ENCODE assay signal across 8 mouse cellular contexts in genomic region chr16:50528677-50529510, GRCm38 (mm10).
DNase-seq lines count a peak whose midpoint lies in the region; ATAC-seq and TF ChIP-seq lines count a peak whose summit lies in the region.

No protein-coding gene starts in this region.

- H3K9ac ChIP-seq in forebrain, embryonic 11.5 days (ENCODE audit: low read length) = peak overlapping the region; percentile 87
- peak overlapping the region; percentile 85 for H3K9ac ChIP-seq in heart, embryonic 16.5 days (ENCODE audit: low read length)
- no peak overlapping the region for H3K9ac ChIP-seq in liver, embryonic 14.5 days (replicated peaks)
- H3K9ac ChIP-seq in neural tube, embryonic 11.5 days (ENCODE audit: low read length) = peak overlapping the region; percentile 76
- H3K9ac ChIP-seq in stomach, postnatal 0 days (ENCODE audit: low read length) = peak overlapping the region; percentile 75

- DNase-seq in forebrain, embryonic 11.5 days (ENCODE audit: low spot score) = peak; percentile 86
- DNase-seq in kidney, postnatal 36 days = peak; percentile 79 to 84
- peak; percentile 7 to 20 (median 15) for DNase-seq in liver, embryonic 14.5 days (ENCODE audit: low read depth in 3 of 3, low spot score in 3 of 3)
- DNase-seq in neural tube, embryonic 11.5 days (ENCODE audit: low spot score) = peak; percentile 84
- peak; percentile 80 for DNase-seq in stomach, postnatal 0 days (ENCODE audit: low spot score)

- TF ChIP-seq EP300 in liver, embryonic 14.5 days (IDR thresholded peaks at IDR 0.05; ENCODE audit: low read depth) = no peak
- no peak for TF ChIP-seq EP300 in stomach, postnatal 0 days (optimal IDR thresholded peaks at IDR 0.05)

- no peak for TF ChIP-seq CTCF in liver, embryonic 14.5 days (IDR thresholded peaks at IDR 0.05; ENCODE audit: low read depth)
- TF ChIP-seq CTCF in stomach, postnatal 0 days (IDR thresholded peaks at IDR 0.05; ENCODE audit: low read depth) = no peak

- peak overlapping the region; percentile 76 for H3K4me2 ChIP-seq in forebrain, embryonic 11.5 days (ENCODE audit: low read depth, low read length, severe bottlenecking)
- peak overlapping the region; percentile 97 for H3K4me2 ChIP-seq in heart, embryonic 16.5 days (ENCODE audit: low read depth, low read length)
- peak overlapping the region; percentile 61 for H3K4me2 ChIP-seq in liver, embryonic 14.5 days (ENCODE audit: low read depth)
- peak overlapping the region; percentile 94 for H3K4me2 ChIP-seq in neural tube, embryonic 11.5 days (ENCODE audit: low read depth)
- H3K4me2 ChIP-seq in stomach, postnatal 0 days (replicated peaks; ENCODE audit: low read depth) = peak overlapping the region; percentile 92

- H3K4me1 ChIP-seq in brown adipose tissue, adult 24 weeks (ENCODE audit: control insufficient read depth, insufficient read depth, insufficient read length, low read length) = no peaks in the 10 kb centered on the region
- peaks cover 4% of the 10 kb centered on the region; the same call in 1 of the 2 replicates for H3K4me1 ChIP-seq in forebrain, embryonic 11.5 days (replicated peaks; ENCODE audit: control insufficient read depth, insufficient read depth, low read length)
- H3K4me1 ChIP-seq in heart, embryonic 16.5 days (ENCODE audit: control insufficient read depth, insufficient read depth, low read length) = peaks cover 8% of the 10 kb centered on the region
- no peaks in the 10 kb centered on the region; a peak in 1 of 4 replicates for H3K4me1 ChIP-seq in liver, embryonic 14.5 days (replicated peaks; ENCODE audit: control insufficient read depth in 2 of 2, insufficient read depth in 2 of 2, low read length in 1 of 2)
- H3K4me1 ChIP-seq in neural tube, embryonic 11.5 days (ENCODE audit: control insufficient read depth, insufficient read depth, low read length) = peaks cover 3% of the 10 kb centered on the region; the same call in 1 of the 2 replicates
- no peaks in the 10 kb centered on the region for H3K4me1 ChIP-seq in stomach, postnatal 0 days (replicated peaks; ENCODE audit: control insufficient read depth, insufficient read depth)

- no peaks in the 10 kb centered on the region for H3K36me3 ChIP-seq in forebrain, embryonic 11.5 days (ENCODE audit: control insufficient read depth, insufficient read depth, low read length)
- H3K36me3 ChIP-seq in heart, embryonic 16.5 days (ENCODE audit: control insufficient read depth, insufficient read depth) = no peaks in the 10 kb centered on the region
- no peaks in the 10 kb centered on the region for H3K36me3 ChIP-seq in liver, embryonic 14.5 days (replicated peaks; ENCODE audit: control insufficient read depth, insufficient read depth, low read depth)
- H3K36me3 ChIP-seq in neural tube, embryonic 11.5 days (ENCODE audit: control insufficient read depth, insufficient read depth, low read length) = no peaks in the 10 kb centered on the region
- H3K36me3 ChIP-seq in stomach, postnatal 0 days (ENCODE audit: control insufficient read depth, insufficient read depth, low read length) = no peaks in the 10 kb centered on the region

- WGBS in forebrain, embryonic 11.5 days = under 1% methylated on average over 75 of the region's 81 CpGs
- under 1% methylated on average over 81 of the region's 81 CpGs for WGBS in heart, embryonic 16.5 days
- under 1% methylated on average over 81 of the region's 81 CpGs for WGBS in liver, embryonic 14.5 days (ENCODE audit: insufficient replicate concordance)
- WGBS in neural tube, embryonic 11.5 days = under 1% methylated on average over 72 of the region's 81 CpGs
- 0% methylated on average over 68 of the region's 81 CpGs for WGBS in stomach, postnatal 0 days

- H3K4me3 ChIP-seq in brown adipose tissue, adult 24 weeks (ENCODE audit: insufficient read depth, low read depth, low read length) = peak overlapping the region; percentile 71
- peak overlapping the region; percentile 60 for H3K4me3 ChIP-seq in forebrain, embryonic 11.5 days (ENCODE audit: low read depth, low read length)
- peak overlapping the region; percentile 75 for H3K4me3 ChIP-seq in heart, embryonic 16.5 days (ENCODE audit: low read length)
- peak overlapping the region; percentile 56 to 58 for H3K4me3 ChIP-seq in liver, embryonic 14.5 days (ENCODE audit: insufficient read depth in 1 of 2, low read depth in 2 of 2, low read length in 2 of 2)
- peak overlapping the region; percentile 66 for H3K4me3 ChIP-seq in neural tube, embryonic 11.5 days (ENCODE audit: low read depth, low read length)
- peak overlapping the region; percentile 74 for H3K4me3 ChIP-seq in stomach, postnatal 0 days (ENCODE audit: low read depth, low read length)

- H3K9me3 ChIP-seq in forebrain, embryonic 11.5 days (ENCODE audit: control insufficient read depth, low read length) = no peaks in the 10 kb centered on the region
- H3K9me3 ChIP-seq in heart, embryonic 16.5 days (replicated peaks; ENCODE audit: control insufficient read depth, low read length) = no peaks in the 10 kb centered on the region
- H3K9me3 ChIP-seq in liver, embryonic 14.5 days (ENCODE audit: control insufficient read depth, low read length) = no peaks in the 10 kb centered on the region
- no peaks in the 10 kb centered on the region for H3K9me3 ChIP-seq in neural tube, embryonic 11.5 days (ENCODE audit: control insufficient read depth, low read length)
- H3K9me3 ChIP-seq in stomach, postnatal 0 days (ENCODE audit: control insufficient read depth, low read length) = no peaks in the 10 kb centered on the region

- peak; percentile 60 for ATAC-seq in CD4-positive, CD25-positive, alpha-beta regulatory T cell, adult 4 months
- ATAC-seq in forebrain, embryonic 11.5 days (replicated peaks; ENCODE audit: low FRiP score) = peak; percentile 77
- peak; percentile 92 for ATAC-seq in heart, embryonic 16.5 days (replicated peaks; ENCODE audit: extremely low read depth, insufficient read depth, low FRiP score)
- peak; percentile 77 for ATAC-seq in liver, embryonic 14.5 days (ENCODE audit: insufficient read depth)
- peak; percentile 78 for ATAC-seq in neural tube, embryonic 11.5 days (ENCODE audit: insufficient read depth, low FRiP score, low TSS enrichment)
- peak; percentile 93 for ATAC-seq in stomach, postnatal 0 days (ENCODE audit: low FRiP score, low TSS enrichment)

- no peaks in the 10 kb centered on the region for H3K27me3 ChIP-seq in forebrain, embryonic 11.5 days (ENCODE audit: control insufficient read depth, insufficient read depth, low read length)
- H3K27me3 ChIP-seq in heart, embryonic 16.5 days (ENCODE audit: control insufficient read depth, insufficient read depth, low read length) = no peaks in the 10 kb centered on the region
- peaks cover 15% of the 10 kb centered on the region for H3K27me3 ChIP-seq in liver, embryonic 14.5 days (ENCODE audit: control insufficient read depth, insufficient read depth, low read length)
- H3K27me3 ChIP-seq in neural tube, embryonic 11.5 days (ENCODE audit: control insufficient read depth, insufficient read depth, low read length) = no peaks in the 10 kb centered on the region
- no peaks in the 10 kb centered on the region for H3K27me3 ChIP-seq in stomach, postnatal 0 days (ENCODE audit: control insufficient read depth, insufficient read depth, low read length)

- peak overlapping the region; percentile 97 for H3K27ac ChIP-seq in brown adipose tissue, adult 24 weeks (replicated peaks; ENCODE audit: low read depth, low read length)
- H3K27ac ChIP-seq in forebrain, embryonic 11.5 days (ENCODE audit: low read depth, low read length) = peak overlapping the region; percentile 72
- peak overlapping the region; percentile 98 for H3K27ac ChIP-seq in heart, embryonic 16.5 days (ENCODE audit: low read length)
- H3K27ac ChIP-seq in liver, embryonic 14.5 days = no peak overlapping the region
- peak overlapping the region; percentile 39 for H3K27ac ChIP-seq in neural tube, embryonic 11.5 days (ENCODE audit: low read depth, low read length)
- peak overlapping the region; percentile 91 for H3K27ac ChIP-seq in stomach, postnatal 0 days (replicated peaks)

Comparison
In these comparisons a context has a peak if more than half of its experiments do, and no peak if none do; other contexts are left out.
1. DNase-seq: peak in every context shown above with its lines; median percentile 86 in forebrain, embryonic 11.5 days; 84 in neural tube, embryonic 11.5 days; 82 in kidney, postnatal 36 days; 80 in stomach, postnatal 0 days; 15 in liver, embryonic 14.5 days.